Mouse (Mus musculus): ENCODE data around the gene Gtf2ird2.

Gtf2ird2 gene

DNA sequence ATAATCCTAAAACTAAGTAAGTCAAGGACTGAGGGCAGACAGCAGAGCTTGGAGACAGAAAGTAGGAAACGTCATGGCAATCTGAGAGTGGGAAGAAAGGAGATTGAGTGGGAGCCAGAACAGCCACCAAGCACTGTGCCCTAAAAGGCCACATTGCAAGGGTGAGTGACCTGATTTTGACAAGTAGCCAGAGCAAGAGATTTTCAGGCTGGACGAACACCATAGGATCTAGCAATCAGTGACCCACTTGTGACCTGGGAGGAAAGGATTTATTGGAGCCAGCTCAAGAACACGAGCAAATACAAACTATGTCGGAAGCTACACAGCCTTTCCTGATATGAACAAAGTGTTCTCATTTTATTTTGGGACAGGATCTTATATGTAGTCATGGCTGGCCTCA, 1.1 kb upstream of the Gtf2ird2 start:
- no peak for DNase-seq (ENCODE audit: low read depth)

DNA sequence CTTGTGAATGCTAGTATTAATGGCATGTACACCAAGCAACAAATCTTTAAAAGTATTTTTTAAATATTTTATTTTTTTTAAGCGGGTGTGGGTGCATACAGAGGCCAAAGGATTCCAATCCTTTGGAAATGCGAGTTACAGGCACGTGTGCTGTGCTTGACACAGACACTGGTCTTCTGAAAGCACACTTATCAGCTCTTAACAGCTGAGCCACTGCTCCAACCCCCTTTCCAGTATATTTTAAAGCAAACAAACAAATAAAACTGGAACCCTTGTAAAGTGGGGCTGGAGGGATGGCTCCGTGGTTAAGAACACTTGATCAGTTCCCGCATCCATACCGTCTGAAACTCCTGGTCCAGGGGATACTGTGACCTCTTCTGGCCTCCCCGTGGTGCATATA, 657 bp upstream of the Gtf2ird2 start:
- DNase-seq (ENCODE audit: low read depth) = peak; percentile 12

DNA sequence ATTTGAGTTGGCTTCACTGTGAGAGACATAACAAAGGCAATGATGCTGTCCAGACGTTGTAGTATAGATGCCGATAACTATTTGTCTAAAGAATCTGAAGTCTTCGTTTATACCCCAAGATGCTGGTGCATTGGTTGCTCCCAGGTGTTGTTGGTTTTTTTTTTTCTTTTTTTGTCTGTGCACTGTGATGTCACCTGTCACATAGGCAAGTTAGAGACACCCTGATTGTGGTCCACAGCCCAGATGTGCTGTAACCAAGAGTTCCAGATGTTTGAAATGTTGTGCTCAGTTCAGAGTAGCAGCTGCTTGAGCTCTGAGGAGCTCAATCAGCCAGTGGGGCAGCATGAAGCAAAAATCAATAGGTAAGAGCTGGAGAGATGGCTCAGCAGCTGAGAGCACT, 2.2 kb downstream of the Gtf2ird2 start:
- no peak for DNase-seq (ENCODE audit: low read depth)

DNA sequence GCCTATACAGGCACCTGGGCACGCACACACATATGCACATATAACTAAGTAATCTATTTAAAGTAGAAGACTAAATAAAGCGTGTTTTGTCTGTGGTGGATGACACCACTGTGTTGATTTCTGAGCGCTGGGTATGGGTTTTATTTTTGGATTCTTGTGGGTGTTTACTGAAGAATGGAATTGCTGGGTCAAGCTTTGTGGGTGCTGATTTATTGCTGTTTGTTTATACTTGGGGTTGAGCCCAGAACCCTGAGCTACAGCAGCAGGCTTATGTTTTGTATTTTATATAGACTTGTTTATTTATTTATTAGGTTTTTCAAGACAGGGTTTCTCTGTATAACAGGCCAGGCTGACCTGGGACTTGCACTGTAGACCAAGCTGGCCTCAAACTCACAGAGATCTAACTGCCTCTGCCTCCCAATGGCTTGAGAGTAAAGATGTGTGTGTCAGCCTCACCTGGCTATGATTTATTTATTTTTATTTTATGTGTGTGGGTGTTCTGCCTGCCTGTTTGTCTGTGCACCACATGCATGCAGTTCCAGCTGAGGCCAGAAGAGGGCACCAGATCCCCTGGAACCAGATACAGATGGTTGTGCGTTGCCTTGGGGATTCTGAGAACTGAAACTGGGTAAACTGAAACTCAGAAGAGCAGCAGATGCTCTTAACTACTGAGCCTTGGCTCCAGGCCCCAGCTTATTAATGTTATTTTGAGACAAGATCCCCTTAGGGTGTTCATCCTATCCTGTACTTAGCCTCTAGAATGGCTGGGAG, 3.3 kb downstream of the Gtf2ird2 start:
- DNase-seq (ENCODE audit: low read depth) = peak; percentile 76

DNA sequence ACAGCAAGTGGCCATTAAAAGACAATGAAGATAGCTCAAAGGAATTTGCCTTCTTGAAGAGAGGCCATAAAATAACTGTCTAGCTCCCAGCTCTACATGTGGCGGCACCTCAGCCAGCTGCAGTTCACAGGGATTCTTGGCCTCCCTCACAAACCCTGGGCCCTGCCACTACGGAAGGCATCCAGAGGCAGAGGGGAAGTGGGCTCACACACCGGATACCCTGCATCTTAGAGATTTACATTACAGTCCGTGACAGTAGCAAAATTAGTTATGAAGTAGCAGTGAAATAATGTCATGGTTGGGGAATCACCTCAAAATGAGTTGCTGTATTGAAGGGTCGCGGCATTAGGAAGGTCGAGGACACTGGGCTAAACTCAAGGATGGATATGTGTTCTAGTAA, 4.8 kb downstream of the Gtf2ird2 start:
- no peak for DNase-seq (ENCODE audit: low read depth)

DNA sequence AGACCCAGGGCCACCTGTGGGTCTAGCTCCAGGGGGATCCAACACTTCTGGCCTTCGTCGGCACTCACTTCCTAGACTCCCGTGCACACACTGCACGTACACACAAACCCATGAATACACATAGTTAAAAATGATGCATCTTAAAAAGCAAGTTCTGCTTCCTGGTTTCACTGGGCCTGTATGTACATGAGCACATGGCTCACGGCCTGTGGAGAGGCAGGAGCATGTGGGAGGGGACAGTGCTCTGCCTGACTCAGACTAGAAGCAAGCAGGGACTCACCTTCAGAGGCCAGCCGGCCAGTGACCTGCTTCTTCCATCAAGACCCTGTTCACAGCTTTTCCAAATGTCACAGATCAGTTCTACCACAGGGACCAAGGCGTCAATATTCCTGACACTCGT, 9.8 kb downstream of the Gtf2ird2 start:
- DNase-seq (ENCODE audit: low read depth) = no peak

DNA sequence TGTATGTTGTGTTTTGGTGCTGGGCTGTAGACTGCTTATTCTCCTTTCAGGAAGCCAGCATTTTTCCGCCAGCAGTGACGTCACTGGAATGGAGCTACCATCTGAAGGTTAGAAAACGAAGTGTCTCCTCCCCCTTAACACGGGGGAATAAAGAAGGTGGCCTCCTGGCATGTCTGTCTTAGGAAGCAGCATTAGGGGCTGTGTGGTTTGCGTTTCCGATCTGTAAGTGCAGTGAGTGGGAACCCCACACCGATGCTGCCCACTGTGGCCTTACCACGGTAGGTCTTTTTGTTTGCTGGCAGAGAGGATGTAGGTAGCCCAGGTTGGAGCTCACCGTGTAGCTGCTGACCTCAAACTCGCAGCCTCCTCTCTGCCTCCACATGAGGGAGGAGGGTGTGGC, 22.9 kb downstream of the Gtf2ird2 start:
- no peak for DNase-seq (ENCODE audit: low read depth)

DNA sequence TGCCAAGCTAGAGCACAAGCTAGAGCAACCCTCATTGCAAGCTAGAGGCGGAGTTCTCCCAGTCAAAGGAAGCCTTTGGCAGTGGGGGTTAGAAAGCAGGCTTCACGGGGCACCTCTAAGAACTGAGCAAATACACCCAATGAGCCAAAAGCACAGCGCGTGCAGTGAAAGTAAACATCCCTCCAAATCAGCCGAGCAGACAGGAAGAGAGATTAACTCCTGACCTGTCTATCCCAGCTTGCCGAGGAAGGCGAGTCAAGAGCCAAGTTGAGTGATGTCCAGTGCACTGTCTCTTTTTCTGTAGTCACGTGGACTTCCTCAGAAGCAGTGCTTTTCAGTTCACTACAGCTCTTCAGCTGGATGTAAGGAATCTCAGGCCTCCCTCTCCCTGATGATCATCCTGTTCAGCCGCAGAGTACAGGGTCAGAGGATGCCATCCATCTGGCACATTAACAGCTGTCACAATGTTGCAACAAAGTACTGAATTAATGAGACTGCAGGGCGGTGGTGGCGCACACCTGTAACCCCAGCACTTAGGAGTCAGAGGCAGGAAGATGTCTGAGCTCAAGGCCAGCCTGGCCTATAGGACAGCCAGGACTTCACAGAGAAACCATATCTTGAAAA, 26.2 kb downstream of the Gtf2ird2 start:
- DNase-seq (ENCODE audit: low read depth) = no peak

DNA sequence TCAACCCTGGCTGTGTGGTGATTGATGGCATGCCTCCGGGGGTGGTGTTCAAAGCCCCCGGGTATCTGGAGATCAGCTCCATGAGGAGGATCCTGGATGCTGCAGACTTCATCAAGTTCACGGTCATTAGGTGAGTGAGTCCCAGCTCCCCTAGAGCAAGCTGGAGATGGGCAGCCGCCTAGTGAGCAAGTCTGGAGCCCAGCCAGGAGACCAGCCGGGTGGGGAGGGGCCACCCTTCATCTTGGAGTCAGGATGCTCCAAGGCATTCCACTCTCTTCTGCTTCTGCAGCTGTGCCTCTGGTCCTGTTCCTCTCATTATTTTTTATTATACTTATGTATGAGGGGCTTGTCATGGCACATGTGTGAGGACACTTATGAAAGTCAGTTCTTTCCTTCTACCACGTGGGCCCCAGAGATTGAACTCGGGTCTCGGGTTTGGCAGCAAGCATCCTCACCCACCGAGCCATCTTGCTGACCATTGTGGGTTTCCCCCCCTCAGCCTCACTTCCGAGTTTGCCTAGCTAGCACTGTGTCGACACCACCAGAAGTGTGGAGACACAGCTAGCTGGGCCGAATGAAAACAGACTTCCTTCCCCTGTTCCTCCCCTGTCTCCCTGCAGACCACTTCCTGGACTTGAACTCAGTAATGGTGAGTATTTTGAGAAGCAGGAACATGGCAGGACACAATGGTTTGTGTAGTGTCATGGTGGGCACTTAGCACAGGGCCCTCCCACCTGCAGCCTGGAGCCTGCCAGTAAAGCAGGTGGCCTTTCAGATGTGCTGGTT, 30.4 kb downstream of the Gtf2ird2 start:
- no peak for DNase-seq (ENCODE audit: low read depth)

DNA sequence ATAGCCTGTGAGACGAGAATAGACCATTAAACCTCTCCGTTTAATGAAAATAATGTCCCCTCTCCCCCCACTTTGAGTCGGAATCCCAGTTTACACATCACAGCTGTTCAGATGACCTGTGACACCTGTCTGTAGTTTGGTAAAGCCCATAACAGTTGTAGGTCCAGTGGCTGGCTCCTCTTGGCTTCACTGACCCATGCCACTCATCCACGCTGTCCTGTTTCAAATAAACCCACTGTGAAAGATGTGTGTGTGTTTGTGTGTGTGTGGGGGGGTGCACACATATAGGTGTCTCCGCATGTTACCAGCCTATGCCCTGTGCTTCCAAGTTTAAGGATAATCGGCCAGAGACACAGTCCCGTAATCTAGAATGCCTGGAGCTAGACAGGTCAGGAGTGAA, 34.1 kb downstream of the Gtf2ird2 start:
- no peak for DNase-seq (ENCODE audit: low read depth)

DNA sequence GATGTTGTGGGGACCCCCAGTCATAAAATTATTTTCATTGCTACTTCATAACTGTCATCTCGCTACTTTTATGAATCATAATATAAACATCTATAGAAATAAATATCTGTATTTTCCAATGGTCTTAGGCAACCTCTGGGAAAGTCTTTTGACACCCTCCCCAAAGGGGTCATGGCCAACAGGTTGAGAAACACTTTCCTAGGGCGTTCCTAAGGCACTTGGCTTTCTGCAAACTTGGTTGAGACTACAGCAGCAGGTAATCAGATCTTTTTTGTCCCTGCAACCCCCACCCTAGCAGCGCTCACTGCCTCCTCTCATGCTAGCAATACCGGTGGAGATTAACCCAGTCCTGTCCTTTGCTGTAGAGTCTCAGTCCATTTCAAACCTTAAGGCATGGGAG, 37.5 kb downstream of the Gtf2ird2 start:
- DNase-seq (ENCODE audit: low read depth) = no peak

DNA sequence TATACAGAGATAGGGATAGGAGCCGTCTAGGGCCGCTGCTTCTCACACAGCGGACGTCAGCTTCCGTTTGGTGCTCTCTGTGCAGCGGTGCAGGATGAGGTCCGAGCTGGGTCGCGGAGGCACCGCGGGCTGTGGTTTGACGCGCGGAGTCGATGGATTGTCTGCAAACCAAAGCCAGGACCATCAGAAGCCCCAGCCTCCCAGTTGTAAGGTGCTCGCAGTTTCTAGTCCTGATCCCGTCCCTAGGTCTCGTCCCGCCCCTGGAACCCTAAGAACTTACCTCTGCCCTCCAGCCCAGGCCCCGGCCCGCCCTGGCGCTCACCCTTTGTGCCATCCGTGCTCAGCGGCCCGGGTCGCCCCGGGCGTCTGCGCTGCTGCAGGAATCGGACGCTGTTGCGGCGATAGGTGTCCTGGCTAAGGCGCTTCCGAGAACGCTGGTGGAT, 37.9 kb downstream of the Gtf2ird2 start:
- DNase-seq (ENCODE audit: low read depth) = no peak

DNA sequence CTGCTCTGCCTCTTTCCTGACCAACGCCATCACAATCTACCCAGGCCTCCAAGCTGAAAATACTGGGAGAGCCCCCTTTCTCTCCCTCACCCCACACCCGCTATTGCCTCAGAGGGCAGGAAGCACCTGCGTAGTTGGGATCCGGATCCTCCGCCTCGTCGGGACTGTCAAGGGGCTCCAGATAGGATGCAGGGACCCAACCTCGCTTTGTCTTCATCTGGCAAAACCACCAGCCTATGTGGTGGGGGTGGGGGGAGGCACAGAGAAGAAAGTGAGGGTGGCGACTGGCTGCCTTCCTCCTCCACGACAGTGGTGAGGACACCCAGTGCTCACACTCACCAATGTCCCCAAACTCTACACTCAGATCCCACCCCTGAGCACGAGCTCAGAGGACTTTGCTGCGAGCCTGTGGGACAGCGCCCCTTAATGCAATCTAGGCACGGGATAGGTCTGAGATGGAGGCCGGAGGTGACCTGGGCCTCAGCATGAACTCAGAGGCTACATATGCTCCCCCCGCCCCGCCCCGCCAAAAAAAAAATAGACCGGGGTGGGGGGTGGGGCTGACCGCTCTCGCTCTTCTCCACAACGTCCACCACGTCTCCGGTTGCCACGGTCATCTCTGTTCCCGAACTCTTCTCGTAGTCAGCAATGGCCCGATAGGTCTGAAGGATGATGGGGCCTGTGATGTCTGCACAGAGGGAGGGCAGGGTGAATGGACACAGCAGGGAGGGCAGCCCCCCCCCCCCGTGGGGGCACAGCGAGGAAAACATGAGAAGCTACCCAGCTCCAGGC, 41.5 kb downstream of the Gtf2ird2 start:
- DNase-seq (ENCODE audit: low read depth) = no peak

DNA sequence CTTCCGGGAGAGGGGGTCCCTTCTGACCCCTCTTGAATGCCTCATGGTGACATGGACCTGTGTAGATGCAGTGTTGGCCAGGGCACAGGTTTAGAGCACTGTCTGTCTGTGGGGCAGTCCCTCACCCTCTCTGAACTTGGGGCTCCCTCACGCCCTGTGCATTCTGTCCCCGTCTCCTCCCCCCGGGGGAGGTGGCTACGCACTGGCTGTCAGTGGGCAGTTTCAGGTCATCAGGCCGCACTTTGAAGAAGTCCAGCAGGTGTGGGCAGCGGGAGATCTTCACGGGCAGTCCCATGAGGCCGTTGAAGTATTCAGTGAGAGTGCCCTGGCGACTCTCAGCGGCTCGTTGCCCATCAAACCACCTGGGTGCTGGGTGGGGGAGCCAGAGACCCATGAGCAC, 43.1 kb downstream of the Gtf2ird2 start:
- DNase-seq (ENCODE audit: low read depth) = no peak

DNA sequence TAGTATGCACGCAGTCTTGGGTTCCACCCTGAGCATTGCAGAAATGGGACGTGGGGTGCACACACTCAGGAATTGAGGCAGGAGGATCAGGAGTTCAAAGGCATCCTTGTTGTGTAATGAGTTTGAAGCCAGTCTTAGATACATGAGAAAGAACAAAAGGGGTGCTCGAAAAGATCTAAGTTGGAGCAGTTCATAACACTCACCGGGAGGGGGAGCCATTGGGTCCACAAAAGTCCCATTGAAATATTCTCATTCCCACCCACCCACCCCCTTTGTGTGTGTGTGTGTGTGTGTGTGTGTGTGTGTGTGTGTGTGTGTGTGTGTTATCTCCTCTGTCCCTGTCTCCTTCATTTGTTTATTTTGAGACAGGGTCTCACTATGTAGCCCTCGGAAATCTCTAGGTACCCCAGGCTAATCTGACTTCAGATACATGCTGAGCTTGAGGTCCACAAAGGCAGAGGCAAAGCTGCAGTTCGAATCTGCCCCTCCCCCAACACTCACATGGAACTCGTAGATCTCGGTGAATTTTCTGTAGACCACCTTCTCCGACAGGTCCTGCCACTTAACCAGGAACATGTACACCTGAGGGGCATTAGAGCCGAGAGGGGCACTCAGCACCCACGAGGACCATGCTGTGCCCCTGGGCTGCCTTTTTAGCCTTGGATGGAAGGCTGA, 43.9 kb downstream of the Gtf2ird2 start:
- peak; percentile 70 for DNase-seq (ENCODE audit: low read depth)

DNA sequence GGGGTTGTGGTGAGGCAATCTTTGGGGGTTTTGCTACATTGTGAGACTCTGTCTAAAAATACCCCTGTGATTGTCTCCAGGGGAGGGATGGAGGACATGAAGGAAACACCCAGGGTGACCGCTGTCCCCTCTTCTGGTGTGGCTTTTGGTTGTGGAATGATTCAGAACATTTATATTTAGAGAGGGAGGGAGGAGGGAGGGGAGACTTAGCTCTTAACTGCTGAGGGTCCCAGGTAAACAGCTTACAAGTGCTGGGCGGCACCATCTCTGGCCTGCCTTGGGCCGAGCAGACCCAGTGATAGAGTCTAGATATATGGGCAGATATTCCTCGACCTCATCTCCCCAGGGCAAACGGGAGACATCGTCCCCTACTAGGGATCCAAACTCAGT, 44.4 kb downstream of the Gtf2ird2 start:
- DNase-seq (ENCODE audit: low read depth) = no peak

DNA sequence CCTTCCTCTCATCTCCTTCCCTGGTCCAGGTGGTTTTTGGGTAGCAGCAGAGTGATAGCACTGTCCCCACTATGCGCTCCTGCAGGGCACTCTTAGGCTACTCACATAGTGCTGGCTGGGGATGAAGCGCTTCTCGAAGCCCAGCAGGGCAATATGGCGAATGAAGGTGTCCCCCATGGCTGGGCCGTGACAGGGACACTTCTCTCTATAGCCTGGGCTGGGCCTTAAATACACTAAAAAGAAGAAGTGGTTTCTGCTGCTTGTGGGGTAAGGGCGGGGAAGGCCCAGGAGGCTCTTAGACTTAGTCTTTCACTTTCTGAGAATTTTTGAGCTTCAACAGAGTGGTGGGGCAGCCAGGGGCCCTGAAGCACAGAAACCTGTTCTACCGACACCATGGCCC, 45.6 kb downstream of the Gtf2ird2 start, which contains the start of gene Ncf1:
Gene Ncf1, minus strand, starts transcription at position 235 of the 400 bp plus-strand sequence.
- DNase-seq (ENCODE audit: low read depth) = no peak

DNA sequence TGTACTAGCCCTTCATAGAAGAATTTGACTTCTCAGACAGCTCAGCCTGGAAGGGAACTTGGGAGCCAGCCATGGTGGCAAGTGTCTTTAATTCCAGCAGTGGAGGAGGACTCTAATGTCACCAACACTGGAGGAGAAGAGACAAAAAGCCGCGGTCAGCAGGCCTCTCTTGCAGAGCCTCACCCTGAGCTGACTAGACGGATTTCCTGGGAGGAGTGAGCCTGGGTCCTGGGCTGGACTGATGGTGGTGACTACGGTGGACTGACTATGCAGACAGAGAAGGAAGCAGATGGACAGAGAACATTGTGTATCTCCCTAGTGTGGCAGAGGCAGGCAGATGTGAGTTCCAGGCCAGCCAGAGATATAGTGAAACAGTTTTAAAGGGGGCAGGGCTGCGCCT, 47.6 kb downstream of the Gtf2ird2 start:
- DNase-seq (ENCODE audit: low read depth) = no peak

DNA sequence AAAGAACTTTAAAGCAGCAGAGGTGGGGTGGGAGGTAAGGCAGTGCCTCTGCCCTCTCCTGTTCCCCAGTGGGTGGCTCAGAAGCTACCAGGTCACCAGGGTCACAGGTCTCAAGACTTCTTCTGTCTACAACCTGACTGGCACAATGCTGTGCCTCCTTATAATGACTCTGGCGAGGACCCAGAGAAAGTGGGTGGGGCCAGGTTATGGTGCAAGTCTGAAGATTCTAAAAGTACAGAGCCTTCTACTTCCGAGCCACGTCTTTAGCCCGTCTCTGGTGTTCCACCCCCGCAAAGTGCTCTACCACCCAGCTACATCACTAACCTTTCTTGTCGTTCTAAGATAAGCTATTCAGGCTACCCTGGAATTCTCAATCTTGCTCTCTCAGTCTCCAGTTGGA, 48.3 kb downstream of the Gtf2ird2 start:
- no peak for DNase-seq (ENCODE audit: low read depth)

DNA sequence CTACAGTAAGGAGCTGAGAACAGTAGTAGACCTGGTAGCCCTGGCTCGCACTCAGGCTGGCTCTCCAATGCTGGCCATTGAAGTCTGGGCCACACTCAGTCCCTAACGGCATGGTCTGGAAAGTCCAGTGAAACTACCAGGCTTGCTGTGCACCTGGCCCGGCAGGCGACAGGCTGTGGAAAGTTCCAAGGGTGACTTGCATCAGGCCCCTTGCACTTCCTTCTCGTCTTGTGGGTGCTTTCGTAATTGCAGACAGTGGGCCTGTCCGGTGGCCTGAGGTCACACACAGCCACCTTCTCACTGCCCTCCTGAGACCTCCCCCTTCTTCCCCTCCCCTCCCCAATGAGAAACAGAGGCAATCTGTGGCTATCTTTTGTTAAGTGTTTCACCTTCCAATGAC, 48.7 kb downstream of the Gtf2ird2 start:
- no peak for DNase-seq (ENCODE audit: low read depth)

DNA sequence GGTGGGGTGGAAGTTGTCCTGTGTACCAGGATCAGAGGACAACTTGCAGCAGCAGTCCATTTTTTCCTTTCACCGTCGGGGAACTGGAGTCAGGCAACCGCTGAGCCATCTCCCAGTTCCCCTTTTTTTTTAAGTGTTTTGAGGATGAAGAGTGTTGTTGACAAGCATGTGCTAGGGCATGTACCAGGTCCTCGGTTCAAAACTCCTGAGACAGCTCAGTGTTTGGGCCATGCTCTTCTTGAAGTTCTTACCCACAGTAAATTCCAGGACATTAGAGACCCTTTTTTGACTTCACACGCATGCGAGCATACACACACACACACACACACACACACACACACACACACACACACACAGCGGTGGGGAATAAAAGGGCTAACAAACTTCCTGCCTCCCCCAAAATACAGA, 49.4 kb downstream of the Gtf2ird2 start:
- DNase-seq (ENCODE audit: low read depth) = no peak

DNA sequence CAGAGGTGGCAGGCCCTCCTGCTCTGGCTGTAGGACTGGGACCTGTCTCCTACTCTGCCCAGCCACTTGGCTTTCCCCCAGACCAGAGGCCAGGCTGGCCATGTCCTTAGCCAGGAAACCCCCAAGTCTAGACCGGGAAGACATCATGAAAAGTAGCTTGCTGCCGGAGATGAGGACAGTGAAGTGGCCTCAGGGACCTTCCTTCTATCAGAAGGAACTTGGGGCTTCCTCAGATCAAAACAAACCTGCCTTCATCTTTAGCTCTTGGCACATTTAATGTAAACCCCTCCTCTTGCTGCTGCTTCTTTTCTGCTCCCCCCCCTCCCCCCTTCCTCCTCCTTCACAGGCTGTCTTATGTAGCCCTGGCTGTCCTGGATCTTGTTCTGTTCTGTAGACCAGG, 50.4 kb downstream of the Gtf2ird2 start:
- no peak for DNase-seq (ENCODE audit: low read depth)
